Mouse (Mus musculus) cerebellum, adult (tissue): ENCODE results near the gene Hivep3.
A peak's percentile ranks its signal among the peaks of the same experiment; 100 is the strongest.

Source experiments
- ATAC-seq: cut with Nextera tagmentation; 2 replicates; pipeline ENCODE4 v1.9.2; 2017; ENCODE audit warnings: mild to moderate bottlenecking, moderate library complexity, mixed read lengths; ENCODE audit not compliant: insufficient number of reproducible peaks, low FRiP score, low TSS enrichment

Gene Hivep3

DNA sequence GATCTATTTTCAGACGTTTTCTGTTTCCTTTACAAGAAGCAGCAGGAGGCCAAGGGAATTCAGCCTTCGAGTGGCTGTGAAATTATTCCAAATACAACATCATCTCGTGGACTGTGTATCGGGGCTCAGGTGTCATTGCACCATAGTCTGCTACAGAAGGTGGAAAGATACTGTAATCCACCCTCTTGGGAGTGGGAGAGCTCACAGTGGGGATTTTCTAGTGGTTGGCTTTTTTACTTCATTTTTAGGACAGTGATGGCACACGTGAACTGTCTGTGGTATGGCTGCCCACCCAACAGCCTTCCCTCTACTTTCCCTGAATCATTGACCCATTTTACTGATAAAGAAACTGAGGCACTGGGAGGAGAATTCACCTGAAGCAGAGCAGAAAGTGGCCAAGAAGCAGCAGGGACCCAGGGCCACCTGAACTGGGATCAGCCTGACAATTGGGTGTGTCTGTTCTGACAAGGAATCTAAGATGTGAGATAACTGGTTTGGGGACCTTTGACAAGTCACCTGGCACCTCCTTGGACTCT is 233.6 kb downstream of the Hivep3 start:
- ATAC-seq, result no peak

DNA sequence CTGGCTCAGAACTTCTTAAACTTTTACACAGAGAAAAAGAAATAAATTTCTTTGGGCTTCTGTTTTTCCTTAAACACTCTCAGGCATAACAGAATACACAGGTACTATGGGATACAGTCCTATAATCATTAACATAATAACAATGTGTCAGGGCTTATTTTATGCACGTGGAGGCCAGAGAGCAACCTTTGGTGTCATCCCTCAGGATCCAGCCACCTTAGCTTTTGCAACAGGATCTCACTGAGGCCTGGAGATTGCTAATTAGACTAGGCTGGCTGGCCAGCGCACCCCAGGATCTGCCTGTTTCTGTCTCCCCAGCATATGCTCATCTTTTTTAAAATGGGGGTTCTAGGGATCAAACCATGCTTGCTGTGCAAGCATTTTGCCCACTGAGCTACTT is 234.1 kb downstream of the Hivep3 start:
- ATAC-seq, result no peak

DNA sequence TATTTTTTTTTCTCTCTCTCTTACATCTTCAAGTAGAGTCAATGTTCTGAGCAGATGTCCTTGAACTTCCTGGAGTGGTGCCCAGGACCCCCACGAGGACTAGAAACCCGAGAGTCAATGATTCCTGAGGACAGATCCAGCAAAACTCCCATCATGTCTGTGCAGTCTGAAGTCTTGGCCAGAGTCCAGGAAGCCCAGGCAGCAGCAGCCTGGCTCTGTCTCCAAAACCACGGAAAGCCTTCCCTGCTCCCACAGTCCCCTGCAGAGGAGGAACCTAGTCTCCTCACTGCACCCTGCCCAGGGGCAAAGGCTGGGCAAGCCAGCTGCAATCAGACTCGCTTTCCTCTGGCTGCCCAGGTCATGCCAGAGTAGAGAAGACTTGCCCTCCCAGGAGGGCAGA is 234.5 kb downstream of the Hivep3 start:
- no peak for ATAC-seq

DNA sequence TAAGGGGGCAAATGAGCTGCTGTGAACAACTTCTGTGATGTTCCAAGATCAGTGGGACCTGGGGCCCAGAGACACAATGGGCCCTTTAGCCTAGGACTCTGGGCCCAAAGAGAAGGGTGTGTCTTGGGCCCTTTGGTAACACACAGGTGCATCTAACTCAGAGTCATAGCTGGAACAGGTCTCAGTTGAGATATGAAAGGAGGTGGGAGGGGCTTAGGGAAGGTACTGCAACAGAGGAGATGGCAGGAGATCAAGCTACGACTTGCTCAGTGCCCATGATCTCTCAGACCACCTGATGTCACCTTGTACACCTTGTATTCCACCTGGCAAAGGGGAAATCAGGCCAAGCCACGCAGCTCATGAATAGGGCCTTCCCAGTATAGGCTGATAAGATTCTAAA is 235.3 kb downstream of the Hivep3 start:
- no peak for ATAC-seq

DNA sequence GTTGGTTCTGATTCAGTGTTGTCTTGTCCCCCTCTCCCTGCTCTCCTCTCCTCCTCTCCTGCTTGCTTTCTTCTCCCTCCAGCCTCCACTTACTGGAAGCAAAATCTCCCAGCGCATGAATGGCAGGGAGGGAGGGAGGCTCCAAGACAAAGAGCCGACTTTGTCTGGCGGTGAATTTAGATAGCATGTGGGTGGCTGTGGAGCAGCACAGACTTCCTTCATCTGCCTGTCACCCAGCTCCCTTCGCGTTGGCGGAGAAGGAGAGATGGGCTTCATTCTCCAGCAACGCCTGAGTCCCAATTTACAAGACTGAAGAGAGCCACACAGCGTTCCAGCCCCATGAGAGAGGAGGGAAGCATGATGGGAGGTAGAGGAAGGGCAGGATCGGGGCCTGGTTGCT is 236.6 kb downstream of the Hivep3 start:
- no peak for ATAC-seq

DNA sequence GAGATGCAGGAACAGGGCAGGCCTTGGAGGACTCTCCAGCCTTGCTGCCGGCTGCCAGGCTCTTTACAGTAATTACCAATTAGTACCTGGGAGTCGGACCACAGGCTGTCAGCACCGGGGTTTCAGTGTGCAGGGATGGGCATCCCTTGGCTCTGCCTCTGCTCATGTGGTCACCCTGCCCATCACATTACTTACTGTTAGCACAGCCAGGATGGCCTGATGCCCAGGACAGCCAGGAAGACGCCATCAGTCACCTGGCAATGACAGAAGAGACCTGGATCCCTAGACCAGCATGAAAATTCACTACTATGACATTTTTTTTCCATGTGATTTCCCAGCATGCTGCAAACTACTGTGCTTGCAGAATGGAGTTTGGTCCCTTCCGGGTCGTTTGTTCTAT is 238.8 kb downstream of the Hivep3 start:
- ATAC-seq, result 0 out of 2 replicates have a peak, but pooled peaks have one; percentile 41

DNA sequence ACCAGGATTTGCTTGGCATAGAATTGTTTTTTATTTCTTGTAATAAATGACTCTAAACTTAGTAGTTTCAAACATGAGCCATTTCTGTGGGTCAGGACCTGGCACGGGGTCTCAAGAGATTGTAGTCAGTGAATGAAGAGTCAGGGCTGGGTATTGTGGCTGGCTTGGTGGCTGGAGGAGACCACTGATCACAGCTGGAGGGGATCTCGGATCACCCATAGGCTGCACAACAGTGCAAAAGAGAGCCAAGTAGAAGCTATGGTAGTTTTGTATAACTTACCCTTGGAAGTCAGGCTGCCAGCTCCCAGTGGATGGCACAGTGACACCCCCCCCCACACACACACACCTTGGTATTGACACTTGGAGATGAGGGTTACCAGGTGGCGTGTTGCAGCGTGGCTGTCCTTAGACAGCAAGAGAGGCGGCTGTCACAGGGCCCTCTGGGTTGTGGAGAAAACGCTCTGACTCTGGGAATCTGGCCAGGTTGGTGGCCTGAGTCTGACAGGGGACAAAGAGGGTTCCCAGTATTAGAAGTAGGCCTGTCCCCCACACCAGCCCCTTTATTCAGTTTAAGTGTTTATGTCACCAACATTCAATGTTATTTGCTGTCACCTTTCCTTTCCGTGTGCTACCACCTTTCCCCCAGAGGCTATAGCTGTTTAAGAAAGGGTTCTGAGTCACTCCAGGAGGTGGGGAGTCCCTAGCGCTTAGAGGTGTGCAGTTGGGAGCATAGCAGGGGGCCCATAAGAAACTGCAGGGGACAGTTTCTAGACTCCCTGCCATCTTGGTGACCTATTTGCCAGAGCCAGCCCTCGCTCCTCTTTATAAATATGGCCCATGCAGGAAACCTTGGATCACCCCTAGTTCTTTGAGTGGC is 240.4 kb downstream of the Hivep3 start:
- ATAC-seq, result no peak

DNA sequence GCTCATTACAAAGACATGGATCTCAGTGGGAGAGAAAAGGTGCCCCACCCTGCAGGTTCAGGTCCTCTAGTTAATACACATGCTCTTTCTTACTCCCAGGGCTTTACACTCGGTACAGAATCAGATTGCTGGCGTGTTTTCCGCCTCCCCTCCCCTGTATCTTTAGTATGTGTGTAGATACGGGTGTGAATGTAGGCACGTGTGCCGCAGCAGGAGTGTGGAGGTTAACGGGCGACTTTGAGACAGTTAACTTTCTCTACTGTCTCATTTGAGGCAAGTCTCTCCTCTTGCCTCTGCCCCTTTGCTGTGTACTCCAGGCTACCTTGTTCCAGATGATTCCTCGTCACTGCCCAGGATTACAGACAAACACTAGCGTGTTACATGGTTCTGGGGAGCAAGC is 241.7 kb downstream of the Hivep3 start:
- no peak for ATAC-seq

DNA sequence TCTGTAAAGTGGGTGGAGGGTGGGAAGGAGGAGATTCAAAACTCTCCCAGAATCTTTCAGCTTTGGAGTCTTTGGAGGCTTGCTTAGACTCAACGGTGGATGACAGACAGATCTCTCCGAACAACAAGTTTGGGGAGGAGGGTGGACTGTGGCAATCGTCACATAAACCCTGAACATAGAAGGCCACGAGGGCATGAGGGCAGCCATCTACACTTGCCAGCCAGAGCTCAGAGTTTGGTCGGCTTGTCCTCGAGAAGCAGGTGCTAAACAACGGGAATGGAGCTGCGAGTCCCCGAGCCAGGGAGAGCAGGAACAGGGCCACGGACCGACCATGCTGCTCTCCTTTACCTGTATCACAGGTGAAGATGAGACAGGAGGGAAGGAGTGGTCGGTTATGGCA is 242.2 kb downstream of the Hivep3 start:
- no peak for ATAC-seq

DNA sequence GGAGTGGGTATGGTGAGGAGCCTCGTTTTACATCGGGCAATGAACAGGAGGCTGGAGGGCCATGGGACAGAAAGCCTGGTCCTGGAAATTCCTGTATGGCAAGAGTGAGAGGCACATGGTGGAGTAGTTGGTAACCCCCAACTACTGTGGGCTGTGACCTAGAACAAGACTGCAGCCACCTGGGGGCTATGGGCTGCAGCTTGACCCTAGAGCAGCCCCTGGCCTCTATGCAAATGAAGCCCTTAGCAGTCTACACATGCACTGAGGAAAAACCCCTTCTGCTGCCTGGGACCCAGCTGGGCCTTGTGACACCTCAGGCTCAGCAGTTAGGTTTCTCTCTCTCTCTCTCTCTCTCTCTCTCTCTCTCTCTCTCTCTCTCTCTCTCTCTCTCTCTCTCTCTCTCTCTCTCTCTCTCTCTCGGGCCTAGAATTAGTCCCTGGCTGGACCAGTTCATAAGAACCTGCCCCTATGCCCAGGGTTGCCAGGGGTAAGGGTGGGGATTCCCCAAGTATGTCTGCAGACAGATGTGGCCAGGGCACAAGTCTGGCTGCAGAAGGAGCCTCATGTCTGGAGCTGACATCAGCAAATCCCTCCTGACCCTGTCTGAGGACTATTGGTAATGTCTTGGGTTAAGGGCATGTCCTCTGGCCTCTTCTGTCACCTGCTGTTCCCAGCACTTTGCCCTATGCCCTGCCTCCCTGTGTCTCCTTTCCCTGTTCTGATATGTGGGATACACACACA is 243.0 kb downstream of the Hivep3 start:
- ATAC-seq, result no peak

DNA sequence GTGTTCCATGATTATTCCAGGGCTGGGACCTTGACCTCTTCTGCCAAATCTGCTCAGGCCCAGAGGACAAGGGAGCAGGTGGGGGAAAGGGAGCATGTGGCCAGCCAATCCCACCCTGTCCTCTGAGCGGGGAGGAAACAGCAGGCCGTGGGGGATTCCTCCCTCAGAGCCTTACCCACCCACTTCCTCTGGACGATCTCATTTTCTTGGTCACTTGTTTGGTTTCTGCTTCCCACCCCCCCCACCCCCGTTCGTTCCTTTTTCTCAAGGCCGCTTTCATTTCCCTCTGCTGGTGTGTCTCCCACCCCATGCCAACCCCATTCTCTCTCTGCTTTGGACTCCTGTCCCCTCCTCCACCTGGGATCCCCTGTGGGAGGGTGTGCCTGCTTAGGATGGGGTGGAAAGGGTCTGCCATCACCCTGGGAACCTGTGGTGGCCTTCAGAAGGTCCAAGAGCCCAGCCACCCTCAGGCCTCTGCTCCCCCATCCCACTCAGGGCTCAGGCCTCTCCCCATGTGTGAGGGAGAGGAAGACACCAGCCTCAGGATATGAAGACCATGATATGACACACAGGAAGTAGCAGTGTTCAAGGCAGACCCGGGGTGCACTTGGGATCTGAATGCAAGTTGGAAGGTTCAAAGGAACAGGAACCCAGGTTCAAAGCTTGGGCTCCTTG is 244.4 kb downstream of the Hivep3 start:
- no peak for ATAC-seq

DNA sequence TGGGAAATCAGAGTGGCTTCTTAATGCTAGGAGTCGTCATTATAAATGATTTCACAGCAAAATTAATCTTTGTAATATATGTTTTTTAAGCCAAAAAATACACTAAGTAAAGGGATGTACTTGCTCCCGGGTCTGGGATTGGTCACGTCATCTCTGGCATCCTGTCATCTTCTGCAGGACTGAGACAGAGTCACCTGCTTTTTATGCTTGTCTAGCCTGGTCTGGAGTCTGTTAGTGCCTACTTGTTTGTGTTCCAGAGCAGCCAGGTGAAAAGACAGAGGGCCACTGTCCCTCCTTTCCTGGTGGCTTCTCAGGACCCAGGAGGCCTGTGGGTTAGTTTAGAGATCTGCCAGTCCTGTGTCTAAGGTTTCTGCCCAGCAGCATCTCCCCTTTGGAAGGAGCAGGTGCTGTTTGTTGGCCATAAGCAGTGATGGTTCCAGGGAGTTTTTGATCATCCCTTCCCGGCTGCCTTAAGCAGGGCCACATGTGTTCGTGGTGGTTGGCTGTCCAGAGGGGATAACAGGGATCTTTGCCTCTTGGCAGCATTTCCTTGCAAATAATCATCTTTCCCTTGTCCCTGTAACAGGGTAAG is 245.8 kb downstream of the Hivep3 start:
- ATAC-seq, result no peak

DNA sequence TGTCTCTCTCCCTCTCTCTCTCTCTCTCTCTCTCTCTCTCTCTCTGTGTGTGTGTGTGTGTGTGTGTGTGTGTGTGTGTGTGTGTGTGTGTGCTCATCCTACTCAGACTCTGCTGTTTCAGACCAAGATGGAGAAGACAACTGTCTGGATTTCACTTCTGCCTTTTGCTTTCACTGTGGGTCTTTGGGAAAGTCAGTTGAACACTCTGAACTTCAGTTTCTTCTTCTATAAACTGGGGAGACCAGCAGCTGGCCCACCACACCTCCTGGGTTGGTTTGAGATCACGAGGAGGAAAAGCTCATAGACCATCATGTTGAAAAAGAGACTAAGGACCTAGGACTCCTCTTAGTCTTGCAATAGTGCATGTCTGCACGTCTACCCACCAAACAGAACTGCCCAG is 246.3 kb downstream of the Hivep3 start:
- ATAC-seq, result no peak

DNA sequence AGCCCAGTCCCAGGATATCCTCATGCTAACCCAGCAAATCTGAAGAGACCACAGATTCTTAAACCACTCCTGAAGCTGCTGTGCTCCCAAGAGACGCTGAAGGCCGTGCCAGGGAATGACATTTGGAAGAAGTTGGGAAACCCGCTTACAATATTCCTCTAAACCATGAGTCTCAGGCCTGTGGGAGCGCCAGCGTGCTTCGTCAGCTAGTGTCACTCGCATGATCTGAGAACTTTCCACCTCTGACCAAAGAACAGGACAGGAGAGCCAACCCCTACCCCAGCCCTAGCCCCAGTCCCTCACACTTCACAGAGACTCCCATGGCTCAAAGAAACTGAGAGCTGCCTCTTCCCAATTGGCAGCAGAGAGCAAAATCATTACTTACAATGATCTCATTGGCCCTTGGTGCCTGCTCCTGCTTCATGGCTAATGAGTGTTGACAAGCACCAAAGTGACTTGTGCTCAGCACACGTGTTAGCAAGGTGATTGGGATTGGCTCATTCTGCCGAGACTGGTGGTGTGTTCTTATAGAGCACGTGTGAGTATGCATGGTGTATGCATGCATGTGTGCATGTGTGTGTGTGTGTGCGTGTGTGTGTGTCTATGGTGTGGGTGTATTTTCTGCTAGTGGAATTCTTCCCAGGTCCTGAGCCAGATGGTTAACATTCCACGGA is 247.6 kb downstream of the Hivep3 start:
- no peak for ATAC-seq

DNA sequence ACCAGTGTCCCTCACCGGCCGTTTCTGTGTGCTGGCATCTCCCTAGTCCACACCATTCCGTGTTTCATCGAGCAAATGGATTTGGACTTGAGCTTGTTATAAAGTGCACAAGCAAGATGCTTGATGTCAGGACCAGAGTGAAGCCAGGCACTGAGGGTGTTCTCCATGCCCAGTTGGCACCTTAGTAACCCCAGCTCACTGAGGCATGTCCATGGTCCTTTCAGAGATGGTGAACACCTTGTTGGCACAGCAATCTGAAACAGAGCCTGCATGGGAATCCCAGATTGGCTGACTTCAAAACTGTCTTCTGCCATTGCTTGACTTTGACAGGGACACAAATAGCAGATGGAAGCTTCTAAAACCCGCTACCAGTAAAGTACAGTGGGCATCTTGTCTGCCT is 252.5 kb downstream of the Hivep3 start:
- no peak for ATAC-seq

DNA sequence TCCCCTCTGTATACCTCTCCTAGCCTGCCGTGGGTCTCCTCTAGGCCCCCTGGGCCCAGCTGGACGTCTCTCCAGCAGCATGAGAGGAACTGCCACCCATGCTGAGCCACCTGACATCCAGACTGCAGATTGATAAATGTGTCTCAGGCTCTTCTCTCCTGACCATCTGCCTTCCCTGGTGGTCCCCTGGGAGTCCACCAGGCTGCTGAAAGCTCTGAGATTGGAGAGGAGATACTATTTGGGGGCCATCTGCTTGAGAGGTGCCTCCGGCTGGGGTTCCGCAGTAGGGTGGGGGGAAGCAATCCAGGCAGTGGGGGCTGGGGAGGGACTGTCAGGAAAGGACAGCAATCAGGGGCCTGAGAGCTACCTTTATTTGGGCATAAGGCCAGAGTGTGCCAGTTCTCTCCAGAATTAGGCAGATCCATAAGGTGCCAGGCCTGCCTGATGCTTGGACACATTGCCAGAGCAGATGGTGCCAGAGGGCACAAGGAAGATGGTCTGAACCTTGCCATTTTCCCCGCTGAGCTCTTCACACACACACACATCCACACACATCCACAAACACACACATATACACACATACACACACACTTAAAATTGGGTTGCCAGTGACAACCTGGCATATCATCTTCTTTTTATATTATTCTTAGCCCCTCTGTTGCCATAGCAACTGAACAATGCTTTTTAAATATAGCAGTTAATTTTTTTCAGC is 253.2 kb downstream of the Hivep3 start:
- peak; percentile 47 for ATAC-seq

DNA sequence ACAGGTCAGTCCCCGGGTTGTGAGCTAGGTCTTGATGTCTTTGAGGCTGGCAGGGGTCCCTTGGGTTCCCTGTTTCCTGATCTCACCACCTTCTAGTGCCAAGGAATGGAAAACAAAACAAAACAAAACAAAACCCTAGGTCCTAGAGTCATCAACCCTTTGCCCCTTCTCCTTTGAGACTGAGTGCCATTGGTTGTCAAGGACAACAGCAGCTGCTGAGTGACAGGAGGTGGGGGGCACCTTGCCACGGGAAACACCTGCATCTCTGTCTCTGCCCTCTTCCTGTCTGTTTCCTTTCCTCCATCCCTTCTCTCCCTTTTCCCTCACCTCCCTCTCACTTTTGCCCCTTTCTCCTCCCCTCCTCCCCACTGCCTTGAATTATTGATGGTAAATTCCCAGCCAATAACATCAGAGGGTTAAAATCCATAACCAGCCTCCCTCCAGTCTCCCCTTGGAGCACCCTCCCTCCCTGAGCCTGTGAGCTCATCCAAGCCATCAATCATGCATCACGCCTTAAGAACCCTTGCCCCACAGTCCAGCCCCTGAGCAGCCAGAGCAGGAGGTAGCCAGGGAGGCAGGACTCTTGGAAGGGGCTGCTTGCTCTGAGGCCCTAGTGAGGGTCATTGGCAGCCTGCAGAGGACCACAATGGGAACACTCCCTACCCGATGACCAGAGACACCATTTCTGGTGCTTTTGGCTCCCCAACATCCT is 253.9 kb downstream of the Hivep3 start:
- no peak for ATAC-seq

DNA sequence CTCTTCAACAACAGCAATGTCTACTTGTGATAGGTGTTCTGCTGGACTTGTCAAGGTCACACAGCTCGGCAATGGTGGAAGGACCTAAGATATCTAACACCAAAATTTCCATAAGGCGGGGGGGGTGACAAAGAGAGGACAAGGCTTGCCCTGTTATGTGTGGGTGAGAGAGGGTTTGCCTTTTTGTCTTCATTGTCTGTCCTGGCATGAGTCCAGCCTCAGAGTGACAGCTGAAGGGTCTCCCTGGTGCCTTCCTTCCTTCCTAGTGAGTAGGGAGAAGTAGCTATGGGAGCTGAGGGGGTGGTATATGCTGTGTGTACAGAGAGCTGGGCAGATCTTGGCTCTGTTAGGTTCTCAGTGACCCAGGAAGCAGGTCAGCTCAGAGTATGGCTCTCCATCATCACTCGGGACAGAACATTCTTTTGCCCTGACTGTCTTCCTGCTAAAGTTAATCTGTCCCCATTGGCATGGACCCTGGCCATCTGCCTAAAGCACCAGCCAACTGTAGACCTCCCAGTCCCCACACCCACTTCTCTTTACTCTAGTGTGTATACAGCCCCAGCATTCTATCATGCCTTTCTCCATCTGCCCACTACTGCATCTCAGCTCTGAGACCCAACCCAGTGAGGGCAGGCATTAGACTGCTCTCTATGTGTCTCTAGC is 255.6 kb downstream of the Hivep3 start:
- ATAC-seq, result no peak
